Mouse (Mus musculus) urinary bladder, postnatal 14 days (tissue): ENCODE data around the gene 9630041A04Rik.

ENCODE experiments used
- DNase-seq: peaks from one replicate; pipeline ENCODE4 v3.0.0; 2021; ENCODE audit warnings: low spot score

9630041A04Rik gene

GRCm38 (mm10) chr9:101919324-101919723 is 57.7 kb downstream of the 9630041A04Rik start:
- DNase-seq: no peak

- DNase-seq: no peak
Observed at GRCm38 (mm10) chr9:101922846-101923245, 61.2 kb downstream of the 9630041A04Rik start.

- DNase-seq: no peak
Observed at GRCm38 (mm10) chr9:101924829-101925228, 63.2 kb downstream of the 9630041A04Rik start.

- DNase-seq: no peak
Observed at GRCm38 (mm10) chr9:101933946-101934573, 72.4 kb downstream of the 9630041A04Rik start.

- DNase-seq: no peak
Observed at GRCm38 (mm10) chr9:101934887-101935286, 73.2 kb downstream of the 9630041A04Rik start.

GRCm38 (mm10) chr9:101938066-101938465 is 76.4 kb downstream of the 9630041A04Rik start:
- no peak for DNase-seq

- DNase-seq: no peak
Observed at GRCm38 (mm10) chr9:101939006-101939405, 77.4 kb downstream of the 9630041A04Rik start.

GRCm38 (mm10) chr9:101940182-101940581 is 78.5 kb downstream of the 9630041A04Rik start:
- DNase-seq: no peak

- DNase-seq: no peak
Observed at GRCm38 (mm10) chr9:101942058-101942669, 80.5 kb downstream of the 9630041A04Rik start.

- DNase-seq: no peak
Observed at GRCm38 (mm10) chr9:101945326-101945725, 83.7 kb downstream of the 9630041A04Rik start.

GRCm38 (mm10) chr9:101945814-101946213 is 84.2 kb downstream of the 9630041A04Rik start:
- no peak for DNase-seq

GRCm38 (mm10) chr9:101950101-101950500 is 88.5 kb downstream of the 9630041A04Rik start:
- DNase-seq: no peak

- no peak for DNase-seq
Observed at GRCm38 (mm10) chr9:101954529-101954928, 92.9 kb downstream of the 9630041A04Rik start.

- DNase-seq: no peak
Observed at GRCm38 (mm10) chr9:101956228-101956627, 94.6 kb downstream of the 9630041A04Rik start.

GRCm38 (mm10) chr9:101971806-101972205 is 110.2 kb downstream of the 9630041A04Rik start:
- DNase-seq: no peak

GRCm38 (mm10) chr9:101972314-101972713 is 110.7 kb downstream of the 9630041A04Rik start:
- no peak for DNase-seq

- DNase-seq: no peak
Observed at GRCm38 (mm10) chr9:101976884-101977465, 115.3 kb downstream of the 9630041A04Rik start.

GRCm38 (mm10) chr9:101981161-101981560 is 119.5 kb downstream of the 9630041A04Rik start:
- no peak for DNase-seq

- no peak for DNase-seq
Observed at GRCm38 (mm10) chr9:101982378-101982777, 120.7 kb downstream of the 9630041A04Rik start.

GRCm38 (mm10) chr9:101986910-101987309 is 125.3 kb downstream of the 9630041A04Rik start:
- no peak for DNase-seq

- DNase-seq: no peak
Observed at GRCm38 (mm10) chr9:101990032-101990431, 128.4 kb downstream of the 9630041A04Rik start.

GRCm38 (mm10) chr9:101990836-101991235 is 129.2 kb downstream of the 9630041A04Rik start:
- no peak for DNase-seq
